Mouse (Mus musculus): Measurements from ENCODE around the gene Pnmal2.

- TF ChIP-seq GATA1 (IDR thresholded peaks at IDR 0.05; ENCODE audit: borderline replicate concordance, low read length): no peak
- no peak for TF ChIP-seq FLI1 (IDR thresholded peaks at IDR 0.05; ENCODE audit: low read length)
Measured at GRCm38 (mm10) chr7:16950861-16951635, 6.6 kb downstream of the Pnmal2 start.

Measured in megakaryocyte, embryonic 14.5 days (primary cell).